Mouse (Mus musculus) MEL-GATA-1-ER (cell line): Measurements from ENCODE around the gene Mpeg1.
A peak's percentile ranks its signal among the peaks of the same experiment; 100 is the strongest.

Experiments used
- DNase-seq: peaks from one replicate; pipeline ENCODE4 v3.0.0-alpha.2; 2012; ENCODE audit warnings: low read depth; ENCODE audit errors: extremely low read depth

The Mpeg1 gene

GRCm38 (mm10) chr19:12464674-12465073 lies 4.1 kb downstream of the Mpeg1 start:
- no peak for DNase-seq

- no peak for DNase-seq
Observed at GRCm38 (mm10) chr19:12465530-12466144, 5.1 kb downstream of the Mpeg1 start.

GRCm38 (mm10) chr19:12466204-12466603 lies 5.6 kb downstream of the Mpeg1 start:
- DNase-seq, result peak; percentile 39

- DNase-seq, result peak; percentile 45
Observed at GRCm38 (mm10) chr19:12467436-12467835, 6.9 kb downstream of the Mpeg1 start.

- DNase-seq, result no peak
Observed at GRCm38 (mm10) chr19:12471866-12472265, 11.3 kb downstream of the Mpeg1 start.

DNA sequence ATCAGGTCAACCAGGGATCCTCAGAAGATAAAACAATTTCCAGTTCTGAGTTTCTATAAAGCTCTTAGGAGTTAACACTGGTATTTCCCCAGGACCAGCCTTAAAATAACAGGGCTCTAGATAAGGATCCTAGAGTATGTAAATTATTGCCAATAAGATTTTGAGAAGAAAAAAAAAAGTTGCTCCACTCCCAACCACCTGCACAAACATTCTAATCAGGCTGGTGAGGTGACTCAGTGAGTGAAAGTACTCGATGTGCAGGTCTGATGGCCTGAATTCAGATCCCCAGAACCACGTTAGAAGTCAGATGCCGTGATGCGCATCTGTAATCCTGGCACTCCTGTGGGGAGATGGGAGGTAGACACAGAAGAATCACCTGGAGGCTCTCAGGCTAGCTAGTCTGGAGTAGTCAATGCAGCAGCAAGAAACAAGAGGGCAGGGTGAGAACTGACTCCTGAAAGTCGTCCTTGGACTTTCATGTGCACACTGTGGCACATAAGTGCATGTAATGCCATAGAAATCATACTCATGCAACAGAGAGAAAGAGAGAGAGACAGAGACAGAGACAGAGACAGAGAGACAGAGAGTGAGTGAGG lies 11.9 kb downstream of the Mpeg1 start:
- no peak for DNase-seq

DNA sequence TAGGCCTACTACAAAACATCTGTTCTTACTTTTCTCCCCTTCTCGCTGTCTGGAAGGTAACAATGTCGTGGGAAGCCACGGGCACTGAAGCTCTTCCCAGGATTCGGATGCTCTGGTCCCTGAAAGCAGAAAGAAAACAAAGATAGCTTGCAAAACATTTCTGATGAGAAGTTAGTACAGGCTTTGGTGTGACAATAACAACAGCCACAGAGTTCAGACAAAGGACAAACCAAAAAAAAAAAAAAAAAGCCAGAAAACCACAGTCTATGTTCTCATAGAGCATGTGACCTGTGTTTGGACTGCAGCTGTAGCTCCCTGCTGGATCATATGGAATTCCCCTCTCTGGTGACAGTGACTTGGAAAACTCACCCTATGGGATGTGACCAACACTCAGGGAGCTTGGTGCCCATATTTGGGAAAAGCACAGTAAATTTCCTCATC lies 12.6 kb downstream of the Mpeg1 start:
- DNase-seq, result no peak

DNA sequence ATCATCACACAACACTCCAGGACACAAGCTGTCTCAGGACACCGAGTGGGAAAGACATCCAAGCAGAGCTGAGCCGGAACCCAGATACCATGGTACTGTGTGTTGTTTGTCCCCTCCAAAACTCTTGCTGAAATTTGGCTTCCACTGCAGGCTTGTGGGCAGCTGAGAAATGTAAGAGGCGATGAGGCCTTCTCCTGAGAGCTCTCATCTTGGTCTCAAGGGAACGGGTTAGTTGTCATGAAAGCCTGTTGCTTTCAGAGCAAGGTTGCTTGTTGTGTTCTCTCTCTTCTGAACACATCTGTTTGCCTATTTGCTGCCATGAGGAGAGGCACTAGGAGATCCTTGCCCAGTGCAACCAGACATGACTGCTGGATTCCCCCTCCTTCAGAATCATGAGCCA lies 13.4 kb downstream of the Mpeg1 start:
- no peak for DNase-seq

GRCm38 (mm10) chr19:12475380-12476250 lies 15.0 kb downstream of the Mpeg1 start:
- peak; percentile 22 for DNase-seq

DNA sequence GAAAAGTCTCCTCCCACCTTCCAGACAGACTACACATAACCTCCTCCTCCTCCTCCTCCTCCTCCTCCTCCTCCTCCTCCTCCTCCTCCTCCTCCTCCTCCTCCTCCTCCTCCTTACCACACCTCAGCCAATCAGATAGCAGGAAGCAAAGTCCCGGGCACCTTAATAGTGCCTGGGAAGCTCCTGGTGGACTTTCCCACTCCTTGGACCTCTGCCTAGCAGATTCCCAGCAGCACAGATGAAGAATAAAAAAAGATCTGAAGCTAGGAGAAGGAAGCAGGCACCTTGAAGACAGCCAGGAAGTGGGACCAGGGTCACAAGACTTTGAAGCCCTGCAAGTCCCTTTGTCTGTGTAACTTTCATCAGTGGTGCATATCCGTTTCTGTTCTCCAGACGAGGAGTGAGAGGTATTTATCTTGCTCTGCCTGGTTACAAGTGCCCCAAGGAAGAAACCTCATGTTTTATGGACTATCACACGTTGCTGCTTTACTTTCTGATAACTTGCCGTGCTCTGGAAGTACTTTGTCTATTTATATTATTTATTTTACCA lies 16.2 kb downstream of the Mpeg1 start:
- no peak for DNase-seq

GRCm38 (mm10) chr19:12478369-12478768 lies 17.8 kb downstream of the Mpeg1 start:
- no peak for DNase-seq

DNA sequence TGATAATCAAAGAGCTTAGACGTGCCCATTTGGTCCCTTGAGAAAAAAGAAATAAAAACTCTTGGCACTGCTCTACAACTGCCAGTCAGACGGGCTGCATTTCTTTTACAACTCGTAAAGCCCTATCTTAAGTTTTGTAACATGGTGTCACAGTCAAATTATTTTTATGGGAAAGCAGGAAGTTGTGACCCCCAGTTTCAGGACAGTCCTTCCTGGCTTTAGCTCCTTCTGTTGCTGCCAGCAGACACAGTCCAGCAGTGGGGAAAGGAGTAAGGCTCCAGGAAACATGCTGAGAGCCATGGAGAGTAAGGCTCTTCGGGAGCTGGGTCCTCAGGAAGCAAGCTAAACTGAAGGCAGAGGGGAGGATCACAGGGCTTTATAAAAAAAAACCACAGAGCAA lies 23.2 kb downstream of the Mpeg1 start:
- no peak for DNase-seq

- no peak for DNase-seq
Observed at GRCm38 (mm10) chr19:12484210-12484609, 23.6 kb downstream of the Mpeg1 start.

GRCm38 (mm10) chr19:12485223-12485622 lies 24.6 kb downstream of the Mpeg1 start:
- no peak for DNase-seq

- no peak for DNase-seq
Observed at GRCm38 (mm10) chr19:12485631-12486030, 25.1 kb downstream of the Mpeg1 start.

- no peak for DNase-seq
Observed at GRCm38 (mm10) chr19:12486875-12487274, 26.3 kb downstream of the Mpeg1 start.

DNA sequence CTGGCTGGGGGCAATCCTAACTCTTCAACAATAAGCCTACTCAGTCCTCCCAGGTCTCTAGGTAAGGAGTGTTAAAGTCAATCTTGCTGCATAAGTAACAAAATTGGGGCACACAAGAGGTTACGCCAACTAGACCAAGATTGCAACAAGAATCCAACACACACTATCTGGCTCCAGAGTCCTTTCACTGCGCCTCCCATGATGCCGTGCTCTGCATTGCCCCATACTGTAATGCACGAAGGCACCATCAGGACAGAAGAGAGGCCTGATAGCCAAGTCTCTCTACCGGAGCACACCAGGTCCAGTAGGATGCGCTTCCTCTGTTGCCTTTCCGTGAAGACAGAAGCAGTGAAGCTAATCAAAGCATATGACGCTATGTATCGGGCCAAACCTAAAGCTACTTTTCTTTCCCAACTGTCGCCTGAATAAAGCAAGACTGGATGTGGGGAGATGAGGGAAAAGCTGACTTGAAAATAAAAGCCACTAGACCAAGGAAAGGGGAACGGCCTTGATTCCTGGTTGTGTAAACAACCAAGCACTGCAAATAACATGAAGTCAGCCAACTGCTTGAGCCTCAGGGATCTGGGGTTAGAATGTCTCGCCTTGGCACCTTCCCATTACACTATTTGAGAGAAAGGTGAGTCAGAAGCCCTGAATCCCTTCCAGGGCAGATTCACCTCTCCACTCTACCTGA lies 27.1 kb downstream of the Mpeg1 start:
- DNase-seq, result no peak

DNA sequence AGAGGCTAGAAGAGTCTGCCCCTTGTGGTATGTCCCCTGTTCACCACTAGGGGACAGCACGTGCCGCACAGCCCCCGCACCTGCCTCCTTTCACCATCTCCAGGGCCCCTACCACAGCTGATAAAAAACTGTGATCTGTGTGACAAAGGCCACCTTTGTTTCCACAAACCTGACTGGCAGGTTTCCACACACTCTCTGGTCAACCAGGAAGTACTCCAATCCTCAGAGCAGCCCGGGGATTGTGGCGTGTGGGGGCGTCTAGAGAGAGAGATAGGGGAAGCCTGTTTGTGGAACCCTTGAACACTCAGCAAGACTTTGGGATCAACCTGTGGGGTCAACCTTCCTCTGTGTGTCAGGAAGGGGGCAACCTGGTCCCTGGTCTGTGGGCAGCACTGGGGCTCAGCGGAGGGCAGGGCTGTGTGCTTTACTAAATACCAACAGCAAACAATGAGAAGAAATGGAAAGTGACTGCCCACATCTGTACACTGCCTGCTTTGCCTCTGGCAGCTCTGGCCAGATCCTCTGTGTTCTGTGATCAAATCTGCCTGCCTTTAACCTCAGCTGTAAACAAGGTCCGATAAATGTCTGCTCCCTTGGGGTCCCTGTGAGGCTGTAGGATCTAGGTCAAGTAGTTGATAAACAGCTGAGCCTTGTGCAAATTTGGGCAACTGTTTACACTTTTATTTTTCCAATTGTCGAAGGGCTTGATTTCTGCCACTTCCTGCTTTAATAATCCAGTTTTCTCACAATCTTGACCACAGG lies 27.8 kb downstream of the Mpeg1 start:
- no peak for DNase-seq

GRCm38 (mm10) chr19:12488969-12489674 lies 28.5 kb downstream of the Mpeg1 start:
- no peak for DNase-seq
